Mouse (Mus musculus) heart, embryonic 16.5 days (tissue): ENCODE results near the gene Mapkapk2. TPM values are rescaled to one million over a fixed set of nuclear protein-coding genes. Genes with fewer than 3 reads are reported as not detected.
A peak's percentile ranks its signal among the peaks of the same experiment; 100 is the strongest.

Source experiments
- ATAC-seq: fragments of 200-750 bp; cut with Nextera tagmentation; replicated peaks from 2 replicates; pipeline ENCODE4 v1.8.0; 2017; ENCODE audit warnings: moderate number of reproducible peaks; ENCODE audit not compliant: insufficient read depth, low FRiP score; ENCODE audit errors: extremely low read depth
- H3K27ac ChIP-seq: fragments of 300-500 bp; sonication (generic); 2 replicates; pipeline ENCODE4 v1.5.1; 2014; ENCODE audit warnings: mild to moderate bottlenecking, low read length, control low read depth, moderate library complexity
- H3K27me3 ChIP-seq: fragments of 300-500 bp; sonication (generic); 2 replicates; pipeline ENCODE4 v1.6.1; 2014; ENCODE audit warnings: low read length, mixed read lengths; ENCODE audit not compliant: control insufficient read depth, insufficient read depth
- H3K36me3 ChIP-seq: fragments of 300-500 bp; sonication (generic); 2 replicates; pipeline ENCODE4 v1.6.1; 2014; ENCODE audit not compliant: control insufficient read depth, insufficient read depth
- H3K4me1 ChIP-seq: fragments of 300-500 bp; sonication (generic); 2 replicates; pipeline ENCODE4 v1.6.1; 2014; ENCODE audit warnings: low read length, mixed read lengths; ENCODE audit not compliant: control insufficient read depth, insufficient read depth
- H3K4me2 ChIP-seq: fragments of 300-500 bp; sonication (generic); 2 replicates; pipeline ENCODE4 v1.6.1; 2014; ENCODE audit warnings: low read depth, mild to moderate bottlenecking, control low read depth, low read length
- H3K4me3 ChIP-seq: fragments of 300-500 bp; sonication (generic); 2 replicates; pipeline ENCODE4 v1.5.1; 2014; ENCODE audit warnings: mild to moderate bottlenecking, control low read depth, low read length
- H3K9ac ChIP-seq: fragments of 300-500 bp; sonication (generic); 2 replicates; pipeline ENCODE4 v1.6.1; 2014; ENCODE audit warnings: low read length, control low read depth
- H3K9me3 ChIP-seq: fragments of 300-500 bp; sonication (generic); replicated peaks from 2 replicates; pipeline ENCODE4 v1.6.1; 2016; ENCODE audit warnings: low read length; ENCODE audit not compliant: control insufficient read depth
- WGBS: fragments of 180-500 bp; shearing (Covaris S2); extraction: QIAGEN DNeasy Blood & Tissue Kit; methylation state at CpG from one replicate; pipeline ENCODE4 v1.1.7; 2014; 5-methylcytosine and 5-hydroxymethylcytosine counted together
- polyA plus RNA-seq: library from polyadenylated mRNA; unstranded; fragments of >200 nt; fragmentation: Nextera tagmentation; extraction: Ambion mirVana; gene quantifications from 2 replicates; pipeline ENCODE4 v1.2.1, GENCODE M21; 2015

Mapkapk2 gene
- polyA plus RNA-seq, 1 experiment from 2014 or later: 61.4 TPM

DNA sequence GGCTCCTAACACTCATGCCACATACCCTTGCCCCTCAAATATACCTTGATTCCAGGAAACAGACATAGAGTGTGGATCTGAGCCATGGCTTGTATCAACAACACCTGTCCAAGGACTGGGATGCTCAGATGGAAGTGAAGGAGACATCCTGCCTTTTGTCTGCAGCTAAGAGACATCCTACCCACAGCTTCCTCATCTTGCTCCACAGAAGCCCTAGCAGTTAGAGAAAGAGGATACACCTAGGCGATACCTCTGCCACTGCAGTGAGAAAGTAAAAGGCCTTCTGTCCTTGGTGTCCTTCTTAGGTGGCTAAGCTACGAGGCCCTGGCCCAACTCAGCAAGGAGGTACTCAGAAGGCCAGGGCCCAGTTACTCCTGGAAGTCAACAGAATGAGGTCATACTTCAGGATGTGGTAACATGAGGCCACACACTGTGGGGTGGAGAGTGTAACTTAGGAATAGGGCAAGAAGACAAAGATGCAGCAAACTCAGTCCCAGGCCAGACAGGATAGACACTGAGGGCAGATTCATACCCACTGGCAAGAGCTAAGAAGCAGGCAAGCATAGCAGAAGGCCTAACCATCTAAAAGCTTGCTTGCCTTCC is 8.0 kb downstream of the Mapkapk2 start:
- WGBS: 54% methylated on average over 2 of the region's 2 CpGs
- H3K4me1 ChIP-seq: peaks cover 96% of the 10 kb centered on the region
- H3K9me3 ChIP-seq: no peaks in the 10 kb centered on the region
- peak overlapping the region; percentile 2; the same call in 1 of the 2 replicates for H3K4me3 ChIP-seq
- peak overlapping the region; percentile 53 for H3K4me2 ChIP-seq
- peak overlapping the region; percentile 66 for H3K9ac ChIP-seq
- peak overlapping the region; percentile 97 for H3K27ac ChIP-seq
- no peaks in the 10 kb centered on the region for H3K27me3 ChIP-seq
- no peaks in the 10 kb centered on the region for H3K36me3 ChIP-seq
- no peak; the same call in 1 of the 2 replicates for ATAC-seq

DNA sequence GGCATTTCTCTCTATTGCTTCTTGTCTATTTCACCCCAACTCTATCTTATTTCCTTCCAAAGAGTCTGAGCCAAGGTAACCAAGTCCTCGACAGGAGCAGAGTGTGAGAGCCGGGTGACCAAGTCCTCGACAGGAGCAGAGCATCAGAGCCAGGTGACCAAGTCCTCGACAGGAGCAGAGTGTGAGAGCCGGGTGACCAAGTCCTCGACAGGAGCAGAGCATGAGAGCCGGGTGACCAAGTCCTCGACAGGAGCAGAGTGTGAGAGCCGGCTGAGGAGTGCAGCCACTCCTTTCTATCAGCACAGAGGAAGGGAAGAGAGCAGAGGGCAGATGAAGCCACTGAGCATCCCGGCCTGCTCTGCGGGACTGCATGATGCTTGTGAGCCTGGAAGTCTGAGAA is 9.1 kb downstream of the Mapkapk2 start:
- Histone ChIP-seq H3K36me3 (no peaks in the 10 kb centered on the region), H3K4me3 (no peak overlapping the region), H3K9me3 (no peaks in the 10 kb centered on the region), H3K27ac (0 out of 2 replicates have a peak overlapping the region, but pooled peaks have one; percentile 22), H3K4me1 (peaks cover 96% of the 10 kb centered on the region), H3K27me3 (no peaks in the 10 kb centered on the region), H3K9ac (peak overlapping the region; percentile 66; the same call in 1 of the 2 replicates), H3K4me2 (peak overlapping the region; percentile 53)
- no peak for ATAC-seq
- WGBS: 31% methylated on average over 11 of the region's 11 CpGs

DNA sequence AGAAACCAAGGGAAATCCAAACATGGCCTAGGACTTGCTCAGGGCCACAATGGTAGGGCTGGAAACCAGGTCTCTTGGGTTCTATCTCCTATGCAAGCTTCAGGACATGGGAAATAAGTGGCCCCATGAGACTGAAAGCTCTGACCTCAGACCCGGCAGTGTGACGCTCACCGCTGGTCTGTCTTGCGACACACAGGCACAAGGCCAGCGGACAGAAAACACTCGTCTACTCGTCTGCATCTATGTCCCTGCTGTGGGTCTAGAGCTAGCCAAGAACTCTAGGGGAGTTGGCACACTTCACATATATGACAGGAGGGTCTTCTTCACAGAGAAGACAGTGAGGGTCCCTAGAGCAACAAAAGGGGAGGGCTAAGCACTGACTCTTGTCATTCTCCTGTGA is 10.7 kb downstream of the Mapkapk2 start:
- H3K27ac ChIP-seq: peak overlapping the region; percentile 46; the same call in 1 of the 2 replicates
- H3K36me3 ChIP-seq: no peaks in the 10 kb centered on the region
- 23% methylated on average over 7 of the region's 7 CpGs for WGBS
- no peaks in the 10 kb centered on the region for H3K27me3 ChIP-seq
- H3K9ac ChIP-seq: peak overlapping the region; percentile 52
- peaks cover 94% of the 10 kb centered on the region for H3K4me1 ChIP-seq
- H3K9me3 ChIP-seq: no peaks in the 10 kb centered on the region
- no peak for ATAC-seq
- peak overlapping the region; percentile 27 for H3K4me2 ChIP-seq
- 0 out of 2 replicates have a peak overlapping the region, but pooled peaks have one; percentile 5 for H3K4me3 ChIP-seq

DNA sequence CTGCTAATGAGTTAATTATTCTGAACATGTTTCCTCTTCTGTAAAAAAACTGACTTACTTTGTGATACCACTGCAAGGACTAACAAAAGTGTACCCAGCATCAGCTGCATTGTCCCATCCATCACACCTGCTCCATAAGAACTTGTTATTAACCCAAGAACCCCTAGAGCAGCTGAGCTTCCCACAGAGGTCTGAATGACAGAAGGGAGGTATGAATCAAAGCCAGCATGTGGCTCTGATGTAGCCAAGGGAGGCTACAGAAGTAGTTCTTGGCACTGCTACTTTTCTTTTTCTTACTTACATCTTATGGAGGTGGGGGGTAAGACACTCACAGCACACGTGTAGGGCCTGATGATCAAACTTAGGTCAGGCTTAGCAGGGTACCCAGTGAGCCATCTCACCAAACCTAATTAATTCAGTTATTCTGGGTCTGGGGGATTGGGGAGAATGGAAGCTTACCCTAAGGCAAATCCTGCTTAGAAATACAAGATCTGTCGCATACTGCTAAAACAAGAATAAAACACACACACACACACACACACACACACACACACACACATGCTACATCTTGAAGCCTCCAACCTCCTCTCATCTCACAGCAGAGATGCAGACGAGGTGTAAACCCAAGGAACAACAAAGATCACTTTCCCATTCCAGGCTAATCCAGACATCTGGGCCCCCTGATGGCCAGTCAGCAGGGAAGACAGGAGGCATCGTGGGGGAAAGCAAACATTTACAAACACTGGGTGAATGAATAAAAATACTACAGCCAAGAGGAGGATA is 11.5 kb downstream of the Mapkapk2 start:
- Histone ChIP-seq H3K27me3 (no peaks in the 10 kb centered on the region), H3K36me3 (no peaks in the 10 kb centered on the region), H3K4me1 (peaks cover 96% of the 10 kb centered on the region), H3K9ac (no peak overlapping the region), H3K27ac (no peak overlapping the region), H3K4me2 (no peak overlapping the region), H3K4me3 (no peak overlapping the region), H3K9me3 (no peaks in the 10 kb centered on the region)
- 42% methylated on average over 4 of the region's 4 CpGs for WGBS
- no peak for ATAC-seq

DNA sequence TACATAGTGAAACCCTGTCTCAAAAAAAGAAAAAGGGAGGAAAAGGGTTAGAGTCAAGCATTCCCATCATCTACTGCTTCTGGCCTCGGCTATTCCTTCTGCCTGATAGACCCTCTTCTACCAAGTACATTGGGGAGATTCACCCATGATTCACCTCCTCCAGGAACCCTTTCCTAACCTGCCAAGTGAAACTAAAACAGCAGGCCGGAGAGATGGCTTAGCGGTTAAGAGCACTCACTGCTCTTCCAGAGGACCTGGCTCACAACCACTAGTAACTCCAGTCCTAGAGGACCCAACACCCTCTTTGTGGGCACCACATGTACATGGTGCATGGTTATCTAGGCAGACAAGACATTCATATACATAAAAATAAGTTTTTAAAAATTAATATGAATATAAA is 12.4 kb downstream of the Mapkapk2 start:
- Histone ChIP-seq H3K4me2 (no peak overlapping the region), H3K4me1 (peaks cover 96% of the 10 kb centered on the region)

DNA sequence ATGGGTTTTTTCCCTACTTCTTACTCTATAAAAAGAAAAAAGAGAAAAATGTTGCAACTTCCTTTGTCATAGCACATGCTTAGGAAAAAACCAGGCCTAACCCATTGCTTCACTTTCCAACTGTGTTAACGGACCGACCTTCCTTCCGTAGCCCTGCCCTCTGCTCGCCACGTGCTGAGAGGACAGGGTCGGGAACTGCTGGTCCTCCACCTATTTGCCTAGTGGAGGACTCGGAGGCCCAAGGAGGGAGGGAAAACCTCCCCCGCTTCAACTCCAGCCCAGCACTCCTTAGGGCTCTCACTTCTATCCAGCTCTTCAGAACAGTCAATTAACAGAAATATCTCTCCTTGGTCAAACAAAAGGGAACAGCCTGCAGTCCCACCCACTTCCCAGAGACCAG is 13.3 kb downstream of the Mapkapk2 start:
- Histone ChIP-seq H3K27ac (peak overlapping the region; percentile 75), H3K4me1 (peaks cover 95% of the 10 kb centered on the region), H3K9me3 (no peaks in the 10 kb centered on the region), H3K27me3 (no peaks in the 10 kb centered on the region), H3K9ac (peak overlapping the region; percentile 31; the same call in 1 of the 2 replicates), H3K4me2 (peak overlapping the region; percentile 22), H3K36me3 (no peaks in the 10 kb centered on the region), H3K4me3 (no peak overlapping the region)
- peak; percentile 20; the same call in 1 of the 2 replicates for ATAC-seq
- 21% methylated on average over 8 of the region's 8 CpGs for WGBS

More for the DNA sequence above, 12.4 kb downstream of the Mapkapk2 start:
- ATAC-seq: no peak
- no peak overlapping the region for H3K9ac ChIP-seq
- no peak overlapping the region for H3K27ac ChIP-seq
- no peak overlapping the region for H3K4me3 ChIP-seq
- 60% methylated on average over 3 of the region's 3 CpGs for whole genome bisulfite sequencing
- H3K9me3 ChIP-seq: no peaks in the 10 kb centered on the region
- H3K36me3 ChIP-seq: no peaks in the 10 kb centered on the region
- no peaks in the 10 kb centered on the region for H3K27me3 ChIP-seq

DNA sequence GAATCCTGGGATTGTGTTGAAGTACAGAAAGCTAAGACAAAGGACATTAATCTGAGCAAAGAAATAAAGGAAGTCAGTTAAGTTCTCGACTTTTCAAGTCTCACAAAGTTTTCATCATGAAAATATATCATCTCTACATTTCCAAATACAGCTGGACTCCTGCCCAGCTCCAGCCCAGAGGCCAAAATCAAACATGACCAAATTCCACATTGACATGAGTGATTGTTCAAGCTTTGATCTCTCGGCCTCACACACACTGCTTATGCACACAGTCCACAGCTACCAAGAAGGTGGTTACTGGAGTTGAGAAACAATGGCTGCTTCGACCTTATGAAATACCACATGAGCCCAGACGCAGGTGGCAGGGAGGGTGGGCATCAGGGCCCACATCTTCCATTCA is 14.0 kb downstream of the Mapkapk2 start:
- no peak overlapping the region for H3K4me3 ChIP-seq
- no peaks in the 10 kb centered on the region for H3K36me3 ChIP-seq
- no peak for ATAC-seq
- H3K9me3 ChIP-seq: no peaks in the 10 kb centered on the region
- peaks cover 95% of the 10 kb centered on the region for H3K4me1 ChIP-seq
- no peaks in the 10 kb centered on the region for H3K27me3 ChIP-seq
- WGBS: 28% methylated on average over 4 of the region's 4 CpGs
- peak overlapping the region; percentile 22; the same call in 1 of the 2 replicates for H3K4me2 ChIP-seq
- H3K27ac ChIP-seq: peak overlapping the region; percentile 75
- peak overlapping the region; percentile 31; the same call in 1 of the 2 replicates for H3K9ac ChIP-seq

DNA sequence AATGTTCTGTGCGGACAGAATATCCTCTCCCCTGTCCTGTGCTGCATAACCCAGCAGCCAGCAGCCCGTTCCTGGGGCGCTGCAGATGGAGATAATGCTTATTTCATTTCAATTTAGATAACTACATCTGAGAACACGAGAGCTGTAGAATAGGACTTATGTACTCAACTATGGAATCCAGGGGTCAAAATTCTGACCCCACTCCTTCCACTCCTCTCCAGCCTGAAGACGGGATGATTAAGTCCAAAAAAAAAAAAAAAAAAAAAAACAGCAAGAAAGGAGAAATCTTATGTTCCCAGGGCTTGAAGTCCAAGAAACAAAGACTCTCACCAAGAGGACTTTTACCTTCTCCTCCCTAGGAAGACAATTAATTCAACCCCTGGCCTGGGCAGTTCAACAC is 14.5 kb downstream of the Mapkapk2 start:
- peak overlapping the region; percentile 75 for H3K27ac ChIP-seq
- ATAC-seq: no peak
- no peak overlapping the region for H3K4me3 ChIP-seq

DNA sequence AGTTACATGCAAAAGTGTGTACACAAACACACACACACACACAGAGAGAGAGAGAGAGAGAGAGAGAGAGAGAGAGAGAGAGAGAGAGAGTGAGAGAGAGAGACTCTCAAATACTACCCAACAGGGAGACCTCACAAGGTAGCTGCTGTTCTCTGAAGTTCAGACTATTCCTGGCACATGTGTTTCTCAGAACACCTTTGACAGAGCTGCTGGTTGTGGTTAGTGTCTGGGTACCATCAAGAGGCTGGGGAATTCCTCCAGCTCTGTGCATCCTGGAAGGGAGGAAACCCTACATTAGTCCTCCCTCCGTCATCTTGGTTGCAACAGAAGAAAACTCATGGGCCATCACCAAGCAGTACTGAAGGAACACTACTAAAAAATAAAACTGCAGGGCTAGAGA is 16.9 kb downstream of the Mapkapk2 start:
- Histone ChIP-seq H3K36me3 (no peaks in the 10 kb centered on the region), H3K4me1 (peaks cover 91% of the 10 kb centered on the region), H3K9me3 (no peaks in the 10 kb centered on the region), H3K27ac (peak overlapping the region; percentile 75), H3K4me2 (no peak overlapping the region), H3K4me3 (no peak overlapping the region), H3K9ac (no peak overlapping the region; the same call in 1 of the 2 replicates), H3K27me3 (no peaks in the 10 kb centered on the region)
- ATAC-seq: no peak
- 59% methylated on average over 1 of the region's 1 CpGs for WGBS

More for the DNA sequence above, 14.5 kb downstream of the Mapkapk2 start:
- no peaks in the 10 kb centered on the region for H3K36me3 ChIP-seq
- no peaks in the 10 kb centered on the region for H3K27me3 ChIP-seq
- peaks cover 95% of the 10 kb centered on the region for H3K4me1 ChIP-seq
- H3K9me3 ChIP-seq: no peaks in the 10 kb centered on the region
- WGBS: 31% methylated on average over 5 of the region's 5 CpGs
- H3K9ac ChIP-seq: no peak overlapping the region
- H3K4me2 ChIP-seq: no peak overlapping the region
